Mouse (Mus musculus): ENCODE results near the gene Rpl12. TPM values are rescaled to one million over a fixed set of nuclear protein-coding genes. Genes with fewer than 3 reads are reported as not detected.

The Rpl12 gene
- 321 and 410 TPM in 2 replicates for polyA plus RNA-seq (2012; rRNA removed)

GRCm38 (mm10) chr2:32961192-32961995 lies at the start of gene Rpl12, which contains the start of gene Lrsam1:
Gene Rpl12 (plus strand): TSS chr2:32961559.
Gene Lrsam1 (minus strand): TSS chr2:32961614.

GRCm38 (mm10) chr2:32981725-32982271 lies 20.4 kb downstream of the Rpl12 start, which contains the start of gene Slc2a8:
Gene Slc2a8 (minus strand): TSS chr2:32982083.

Other genes starting within 250 kb of the Rpl12 start
- 110 and 111 TPM in 2 replicates for gene Cdk9, start 248.5 kb upstream of the Rpl12 start, polyA plus RNA-seq (2012; rRNA removed)
- 12.3 and 15.6 TPM in 2 replicates for gene Sh2d3c, start 240.5 kb upstream of the Rpl12 start, polyA plus RNA-seq (2012; rRNA removed)
- not detected in 2 replicates for gene 6330409D20Rik, start 220.5 kb upstream of the Rpl12 start, polyA plus RNA-seq (2012; rRNA removed)
- 106 and 146 TPM in 2 replicates for gene Tor2a, start 204.3 kb upstream of the Rpl12 start, polyA plus RNA-seq (2012; rRNA removed)
- 0.50 and 0.93 TPM in 2 replicates for gene Ttc16, start 185.9 kb upstream of the Rpl12 start, polyA plus RNA-seq (2012; rRNA removed)
- 55.8 and 75.5 TPM in 2 replicates for gene Ptrh1, start 185.8 kb upstream of the Rpl12 start, polyA plus RNA-seq (2012; rRNA removed)
- not detected in 2 replicates for gene Cfap157, start 177.1 kb upstream of the Rpl12 start, polyA plus RNA-seq (2012; rRNA removed)
- 14.9 and 17.9 TPM in 2 replicates for gene Stxbp1, start 114.3 kb upstream of the Rpl12 start, polyA plus RNA-seq (2012; rRNA removed)
- 64.1 and 85.2 TPM in 2 replicates for gene Fam129b, start 85.4 kb upstream of the Rpl12 start, polyA plus RNA-seq (2012; rRNA removed)
- 17.5 and 21.1 TPM in 2 replicates for gene Lrsam1, start 55 bp downstream of the Rpl12 start, polyA plus RNA-seq (2012; rRNA removed)
- gene Slc2a8, start 20.5 kb downstream of the Rpl12 start, polyA plus RNA-seq (2012; rRNA removed) = 65.1 and 86.0 TPM in 2 replicates
- gene Garnl3, start 170.1 kb downstream of the Rpl12 start, polyA plus RNA-seq (2012; rRNA removed) = 3.8 and 5.4 TPM in 2 replicates

All from colon, adult 2 months (tissue).